ENCODE assay signal across 22 mouse cellular contexts in genomic region chr11:109271399-109271798, GRCm38 (mm10). TPM values are rescaled to one million over a fixed set of nuclear protein-coding genes. Genes with fewer than 3 reads are reported as not detected.
A peak's percentile ranks its signal among the peaks of the same experiment; 100 is the strongest.
DNase-seq lines count a peak whose midpoint lies in the region; ATAC-seq lines count a peak whose summit lies in the region.
"Had no signal": no experiment of that assay in that cellular context is flagged by ENCODE, and none has a peak within 500 bp of the region (broad histone marks: within the 10 kb centered on the region; RNA-seq: fewer than 3 reads in every experiment).

No protein-coding gene starts in this region.

- no peaks in the 10 kb centered on the region for H3K27me3 ChIP-seq in limb, embryonic 11.5 days (ENCODE audit: control insufficient read depth, insufficient read depth, low read length)
- H3K27me3 ChIP-seq in forebrain, embryonic 11.5 days (ENCODE audit: control insufficient read depth, insufficient read depth, low read length) = no peaks in the 10 kb centered on the region
- H3K27me3 ChIP-seq: embryonic facial prominence, embryonic 15.5 days; forebrain, embryonic 15.5 days; intestine, embryonic 15.5 days had no signal

- no peak overlapping the region for H3K4me3 ChIP-seq in limb, embryonic 11.5 days (ENCODE audit: low read depth, low read length)
- no peak overlapping the region for H3K4me3 ChIP-seq in forebrain, embryonic 11.5 days (ENCODE audit: low read depth, low read length)
- H3K4me3 ChIP-seq: embryonic facial prominence, embryonic 15.5 days; erythroblast, embryonic 14.5 days; forebrain, embryonic 10.5 days; forebrain, embryonic 15.5 days; heart, embryonic 12.5 days; intestine, embryonic 15.5 days had no signal

- H3K9ac ChIP-seq in limb, embryonic 11.5 days (ENCODE audit: low read length) = no peak overlapping the region
- no peak overlapping the region for H3K9ac ChIP-seq in forebrain, embryonic 11.5 days (ENCODE audit: low read length)
- H3K9ac ChIP-seq: embryonic facial prominence, embryonic 15.5 days; forebrain, embryonic 15.5 days; heart, embryonic 12.5 days; intestine, embryonic 15.5 days had no signal

- no peaks in the 10 kb centered on the region for H3K9me3 ChIP-seq in limb, embryonic 11.5 days (ENCODE audit: control insufficient read depth, low read length)
- no peaks in the 10 kb centered on the region for H3K9me3 ChIP-seq in forebrain, embryonic 11.5 days (ENCODE audit: control insufficient read depth, low read length)
- H3K9me3 ChIP-seq: embryonic facial prominence, embryonic 15.5 days; forebrain, embryonic 10.5 days; forebrain, embryonic 15.5 days; heart, embryonic 12.5 days; intestine, embryonic 15.5 days had no signal

- ATAC-seq in activated CD4-positive, CD25-positive, alpha-beta regulatory T cell, adult 4 months = peak; percentile 34
- ATAC-seq in limb, embryonic 11.5 days (ENCODE audit: insufficient number of reproducible peaks, low FRiP score, low TSS enrichment, low read depth) = no peak
- no peak for ATAC-seq in forebrain, embryonic 11.5 days (replicated peaks; ENCODE audit: low FRiP score)
- ATAC-seq: forebrain, embryonic 15.5 days; hindbrain, embryonic 16.5 days; intestine, embryonic 15.5 days had no signal

- 87% methylated on average over 9 of the region's 9 CpGs for WGBS in limb, embryonic 11.5 days
- WGBS in forebrain, embryonic 11.5 days = 90% methylated on average over 9 of the region's 9 CpGs

- peaks cover 12% of the 10 kb centered on the region for H3K4me1 ChIP-seq in limb, embryonic 11.5 days (ENCODE audit: control insufficient read depth, insufficient read depth, low read length)
- no peaks in the 10 kb centered on the region for H3K4me1 ChIP-seq in forebrain, embryonic 11.5 days (replicated peaks; ENCODE audit: control insufficient read depth, insufficient read depth, low read length)
- H3K4me1 ChIP-seq: intestine, embryonic 15.5 days had no signal

- no peaks in the 10 kb centered on the region for H3K36me3 ChIP-seq in limb, embryonic 11.5 days (ENCODE audit: control insufficient read depth, insufficient read depth, low read length)
- no peaks in the 10 kb centered on the region for H3K36me3 ChIP-seq in forebrain, embryonic 11.5 days (ENCODE audit: control insufficient read depth, insufficient read depth, low read length)
- H3K36me3 ChIP-seq: embryonic facial prominence, embryonic 15.5 days; forebrain, embryonic 10.5 days; forebrain, embryonic 15.5 days; G1E; heart, embryonic 12.5 days; intestine, embryonic 15.5 days had no signal

- 0 out of 2 replicates have a peak overlapping the region, but pooled peaks have one; percentile 92 for H3K27ac ChIP-seq in limb, embryonic 11.5 days (replicated peaks; ENCODE audit: low read depth, low read length)
- H3K27ac ChIP-seq in forebrain, embryonic 11.5 days (ENCODE audit: low read depth, low read length) = no peak overlapping the region
- H3K27ac ChIP-seq: embryonic facial prominence, embryonic 15.5 days; forebrain, embryonic 10.5 days; forebrain, embryonic 15.5 days; intestine, embryonic 15.5 days had no signal

- intact Hi-C loops in heart, postnatal 14 days (cut with DNase I) = no loop called here

- peak; percentile 61 for DNase-seq in CD4-positive, CD25-positive, alpha-beta regulatory T cell, adult 2 months (ENCODE audit: low read depth, low spot score)
- DNase-seq in limb, embryonic 11.5 days (ENCODE audit: low spot score) = no peak
- no peak for DNase-seq in forebrain, embryonic 11.5 days (ENCODE audit: low spot score)
- DNase-seq in frontal cortex, adult 2 months (ENCODE audit: extremely low spot score in 1 of 2, low spot score in 1 of 2) = no peak
- no peak for DNase-seq in heart, postnatal 14 days
- DNase-seq: adrenal gland, postnatal 10 days; cerebellum, adult 11 months; cerebellum, adult 8-10 months; cerebellum, postnatal 14 days; embryo, embryonic 11 days; gastrocnemius, postnatal 14 days; heart, postnatal 36 days had no signal

- H3K4me2 ChIP-seq in limb, embryonic 11.5 days (ENCODE audit: low read depth, severe bottlenecking) = no peak overlapping the region
- H3K4me2 ChIP-seq in forebrain, embryonic 11.5 days (ENCODE audit: low read depth, low read length, severe bottlenecking) = no peak overlapping the region
- H3K4me2 ChIP-seq: embryonic facial prominence, embryonic 15.5 days; forebrain, embryonic 15.5 days; heart, embryonic 12.5 days; intestine, embryonic 15.5 days had no signal

RNA-seq across cellular contexts. Expression of gene Rgs9, which starts 26.5 kb away (rescaled TPM):
- 1 to 10 TPM; 3.3 to 5.5 TPM for polyA plus RNA-seq in activated CD4-positive, CD25-positive, alpha-beta regulatory T cell, adult 4 months (2017; shearing (Covaris generic))
- polyA plus RNA-seq in limb, embryonic 11.5 days (2014; fragmentation: Nextera tagmentation; extraction: Ambion mirVana) = 2.8 and 3.1 TPM in 2 replicates
- polyA plus RNA-seq in forebrain, embryonic 11.5 days (2014; fragmentation: Nextera tagmentation; extraction: Ambion mirVana) = 1.4 and 1.6 TPM in 2 replicates
- 19.7 and 24.3 TPM in 2 replicates for polyA plus RNA-seq in frontal cortex, adult 2 months (2012; rRNA removed)
- total RNA-seq in heart, postnatal 14 days (2021) = under 1 TPM; 0.39 to 0.41 TPM
- total RNA-seq: gastrocnemius, adult 18-20 months had no signal
- polyA plus RNA-seq: erythroblast, embryonic 14.5 days; G1E had no signal
